Mouse (Mus musculus): ENCODE data around the gene Rbmy. TPM values are rescaled to one million over a fixed set of nuclear protein-coding genes. Genes with fewer than 3 reads are reported as not detected.
"Not testable (repeated sequence)": the region's sequence is repeated elsewhere in the genome, so short reads cannot be mapped to it uniquely, and the experiment has no call there.

Rbmy gene
- polyA plus RNA-seq (2012; rRNA removed), result not detected in 2 replicates

GRCm38 (mm10) chrY:2830380-2830779, at the start of gene Rbmy, which contains the start of gene Gm10256:
TSS of gene Rbmy (plus strand) at chrY:2830680.
TSS of gene Gm10256 (plus strand) at chrY:2830699.
- DNase-seq (ENCODE audit: extremely low spot score in 1 of 2, low spot score in 1 of 2), result not testable (repeated sequence)

GRCm38 (mm10) chrY:2796105-2796504, 34.4 kb upstream of the Rbmy start, which contains the start of gene Gm4064:
TSS of gene Gm4064 (minus strand) at chrY:2796205.
- DNase-seq (ENCODE audit: extremely low spot score in 1 of 2, low spot score in 1 of 2), result not testable (repeated sequence)

Other genes with a start within 250 kb of the Rbmy start
- gene H2al2c, start 231.6 kb upstream of the Rbmy start, polyA plus RNA-seq (2012; rRNA removed), result not detected in 2 replicates
- not detected in 2 replicates for gene Sry, start 167.0 kb upstream of the Rbmy start, polyA plus RNA-seq (2012; rRNA removed)
- not detected in 2 replicates for gene H2al2b, start 110.0 kb upstream of the Rbmy start, polyA plus RNA-seq (2012; rRNA removed)
- not detected in 2 replicates for gene Gm4064, start 34.5 kb upstream of the Rbmy start, polyA plus RNA-seq (2012; rRNA removed)
- gene Gm10256, start within 50 bp of the Rbmy start, polyA plus RNA-seq (2012; rRNA removed), result not detected in 2 replicates
- 0.10 TPM in 1 of 2 replicates, not detected in the other for gene Gm10352, start 70.3 kb downstream of the Rbmy start, polyA plus RNA-seq (2012; rRNA removed)
- gene Gm29289, start 101.9 kb downstream of the Rbmy start, polyA plus RNA-seq (2012; rRNA removed), result not detected in 2 replicates